Mouse (Mus musculus) gastrocnemius, adult 2 months (tissue): ENCODE results near the gene Gm5346. TPM values are rescaled to one million over a fixed set of nuclear protein-coding genes. Genes with fewer than 3 reads are reported as not detected.
"Not testable (repeated sequence)": the region's sequence is repeated elsewhere in the genome, so short reads cannot be mapped to it uniquely, and the experiment has no call there.

ENCODE experiments used
- DNase-seq: peaks from one replicate; pipeline ENCODE4 v3.0.0; 2022
- H3K27ac ChIP-seq: fragments of 200-600 bp; 2 replicates; pipeline ENCODE4 v1.8.1; 2022; ENCODE audit warnings: mild to moderate bottlenecking
- H3K4me3 ChIP-seq: fragments of 200-600 bp; 2 replicates; pipeline ENCODE4 v1.8.1; 2022; ENCODE audit warnings: mild to moderate bottlenecking, moderate library complexity
- CTCF ChIP-seq: fragments of 200-600 bp; IDR thresholded peaks from 2 replicates; pipeline ENCODE4 v1.8.1; 2022; ENCODE audit warnings: antibody characterized with exemption, mild to moderate bottlenecking, moderate library complexity
- intact Hi-C: fragments of 180-260 bp; cut with DNase I; formaldehyde crosslinking; loops from one replicate; pipeline ENCODE4 v1.15.1; 2025
- long read RNA-seq, 2 experiments: library from polyadenylated mRNA; stranded (forward); transcript quantifications; one replicate each; pipeline ENCODE4 v2.0.0; 2021
- total RNA-seq, 2 experiments: library from RNA; stranded (reverse); gene quantifications; 2 replicates each; pipeline ENCODE4 v1.2.3; 2021

Gene Gm5346
- not detected for total RNA-seq
- long read RNA-seq, experiment 1, result 0 reads
- long read RNA-seq, experiment 2, result 0 reads

DNA sequence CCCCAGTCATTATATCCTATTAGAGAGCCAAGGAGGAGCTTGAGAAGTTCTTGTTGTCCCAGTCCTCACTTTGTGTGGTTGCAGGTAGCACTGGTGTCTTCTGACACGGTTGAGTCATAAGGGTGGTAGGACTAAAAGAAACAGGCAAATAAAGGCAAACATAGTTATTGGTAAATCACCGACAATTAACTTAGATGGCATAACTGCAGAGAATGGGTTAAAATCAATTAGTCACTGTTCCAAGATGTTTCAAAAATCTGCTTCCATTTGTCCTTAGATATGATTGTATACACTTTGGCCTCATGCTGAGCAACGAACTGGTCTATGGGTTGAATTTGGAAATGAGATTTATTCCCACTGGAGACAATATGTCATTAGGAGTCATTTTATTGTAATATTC lies at the start of gene Gm5346:
Gm5346 (minus strand) TSS at position 101 of the 400 bp plus-strand sequence.
- TF ChIP-seq CTCF, result no peak
- DNase-seq, result no peak
- H3K27ac ChIP-seq, result no peak within 1 kb of the TSS
- no peak within 1 kb of the TSS for H3K4me3 ChIP-seq
- intact Hi-C loops, result no loop called here

DNA sequence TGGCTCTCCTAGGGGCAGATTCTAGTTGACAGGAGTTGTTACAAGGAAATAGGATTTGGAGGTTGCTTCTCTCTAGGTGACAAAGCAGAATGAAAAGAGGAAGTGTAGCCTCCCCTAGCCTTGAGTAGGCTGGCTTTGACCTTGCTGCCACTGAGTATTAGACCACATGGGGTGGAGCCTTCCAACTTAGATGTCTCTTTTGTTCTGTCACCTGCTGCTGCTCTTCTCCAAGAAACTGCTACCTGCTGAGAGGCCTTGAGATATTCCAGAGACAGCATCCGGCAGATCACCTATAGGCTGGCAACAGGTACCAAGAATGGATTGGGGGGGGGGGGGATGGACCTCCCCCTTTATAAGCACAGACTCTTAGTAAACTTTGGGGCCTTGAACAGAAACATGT lies 11.0 kb downstream of the Gm5346 start:
- Histone ChIP-seq H3K27ac (no peak overlapping the region), H3K4me3 (no peak overlapping the region)
- no peak for DNase-seq
- no peak for TF ChIP-seq CTCF
- intact Hi-C loops, result no loop called here

DNA sequence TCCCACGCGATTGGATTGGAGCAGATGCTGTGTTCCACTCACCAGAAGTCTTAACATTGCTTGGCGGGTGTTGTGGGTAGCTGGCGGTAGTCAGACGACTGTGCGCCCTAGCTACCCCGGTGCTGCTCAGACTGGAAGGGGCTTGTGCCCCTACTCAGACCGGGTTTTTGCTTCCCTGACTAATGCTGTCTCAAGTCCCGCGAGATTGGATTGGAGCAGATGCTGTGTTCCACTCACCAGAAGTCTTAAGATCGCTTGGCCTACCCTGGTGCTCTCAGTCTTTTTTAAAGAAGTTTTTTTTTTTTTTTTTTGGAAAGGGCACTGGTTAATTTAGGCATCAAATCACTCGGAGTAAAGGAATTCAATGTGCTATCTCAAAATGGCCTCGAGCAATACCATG lies 23.4 kb downstream of the Gm5346 start:
- H3K27ac ChIP-seq, DNase-seq, H3K4me3 ChIP-seq, intact Hi-C loops: not testable (repeated sequence)

DNA sequence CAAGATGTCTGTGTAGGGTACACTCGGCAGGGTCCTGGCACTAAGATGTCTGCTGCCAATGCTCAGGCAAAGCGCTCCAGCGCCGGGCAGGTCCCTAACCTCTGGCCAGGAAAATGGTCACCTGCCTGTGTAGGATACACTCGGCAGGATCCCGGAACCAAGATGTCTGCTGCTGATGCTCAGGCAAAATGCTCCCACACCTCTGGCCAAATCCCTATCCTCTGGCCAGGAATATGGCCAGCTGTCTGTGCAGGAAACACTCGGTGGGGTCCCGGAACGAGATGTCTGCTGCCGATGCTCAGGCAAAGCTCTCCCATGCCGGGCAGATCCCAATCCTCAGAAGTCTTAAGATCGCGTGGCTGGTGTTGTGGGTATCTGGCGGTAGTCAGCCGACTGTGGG lies 23.9 kb downstream of the Gm5346 start:
- intact Hi-C loops, H3K4me3 ChIP-seq, H3K27ac ChIP-seq, DNase-seq: not testable (repeated sequence)

DNA sequence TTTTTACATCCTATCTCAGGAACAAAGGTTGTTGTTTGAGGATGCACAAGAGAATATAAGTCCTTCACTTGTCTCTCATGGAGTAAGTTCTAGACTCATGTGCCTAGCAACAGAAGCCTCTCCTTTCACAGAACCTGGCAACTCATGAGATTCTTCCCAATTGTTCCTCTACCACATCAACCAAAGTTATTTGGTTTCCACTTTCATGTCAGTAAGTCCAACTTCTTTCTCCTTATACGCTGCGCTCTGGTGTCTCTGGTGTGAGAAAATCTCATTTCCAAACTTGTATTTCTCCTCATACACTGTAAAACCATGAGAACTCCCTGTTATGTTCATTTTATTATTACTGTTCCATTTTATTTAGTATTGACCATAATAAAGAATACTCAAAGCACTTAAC lies 50.5 kb downstream of the Gm5346 start, which contains the start of gene Adam26a:
Adam26a (minus strand) TSS at position 101 of the 400 bp plus-strand sequence.
- H3K27ac ChIP-seq, H3K4me3 ChIP-seq, intact Hi-C loops, DNase-seq: not testable (repeated sequence)

Other genes starting within 250 kb of the Gm5346 start
- gene Adam26b, start 99.2 kb downstream of the Gm5346 start, total RNA-seq, result not detected
- gene Adam26a, start 50.6 kb downstream of the Gm5346 start, total RNA-seq, result not detected
- gene Adam34, start 82.8 kb upstream of the Gm5346 start, total RNA-seq, result not detected